14 mouse cellular contexts compared by ENCODE assay signal in genomic region chr4:122857909-122858308, GRCm38 (mm10). TPM values are rescaled to one million over a fixed set of nuclear protein-coding genes. Genes with fewer than 3 reads are reported as not detected.
DNase-seq lines count a peak whose midpoint lies in the region; ATAC-seq and TF ChIP-seq lines count a peak whose summit lies in the region.
"Had no signal": no experiment of that assay in that cellular context is flagged by ENCODE, and none has a peak within 500 bp of the region (broad histone marks: within the 10 kb centered on the region; RNA-seq: fewer than 3 reads in every experiment).

No protein-coding gene starts in this region.

- H3K4me3 ChIP-seq in hindbrain, postnatal 0 days (ENCODE audit: low read length), result no peak overlapping the region
- H3K4me3 ChIP-seq in hindbrain, embryonic 12.5 days, result no peak overlapping the region
- H3K4me3 ChIP-seq in spleen, adult 2 months (ENCODE audit: extremely low read depth, insufficient read depth, insufficient read length), result no peak overlapping the region
- no peak overlapping the region for H3K4me3 ChIP-seq in MEL (ENCODE audit: control insufficient read depth in 1 of 2, insufficient read depth in 1 of 2, low read depth in 2 of 2, low read length in 2 of 2)
- H3K4me3 ChIP-seq: erythroblast, embryonic 14.5 days; liver, embryonic 15.5 days; megakaryocyte, embryonic 14.5 days had no signal

- no peak overlapping the region for H3K9ac ChIP-seq in hindbrain, postnatal 0 days (replicated peaks; ENCODE audit: low read length)
- H3K9ac ChIP-seq in hindbrain, embryonic 12.5 days, result no peak overlapping the region
- no peak overlapping the region for H3K9ac ChIP-seq in MEL (ENCODE audit: control insufficient read depth, low read depth, low read length, poor library complexity, severe bottlenecking)
- H3K9ac ChIP-seq: liver, embryonic 15.5 days had no signal

- TF ChIP-seq RAD21 in MEL (IDR thresholded peaks at IDR 0.05; ENCODE audit: low read depth, low read length), result peak; percentile 44

- no peaks in the 10 kb centered on the region for H3K27me3 ChIP-seq in hindbrain, postnatal 0 days (ENCODE audit: insufficient read depth, low read length)
- H3K27me3 ChIP-seq in hindbrain, embryonic 12.5 days, result no peaks in the 10 kb centered on the region
- H3K27me3 ChIP-seq in spleen, adult 2 months (ENCODE audit: control insufficient read depth, insufficient read depth, low read length), result no peaks in the 10 kb centered on the region
- H3K27me3 ChIP-seq in MEL (ENCODE audit: control insufficient read depth in 1 of 2, insufficient read depth in 2 of 2, low read length in 2 of 2), result no peaks in the 10 kb centered on the region
- H3K27me3 ChIP-seq: liver, embryonic 15.5 days; megakaryocyte, embryonic 14.5 days had no signal

- no peaks in the 10 kb centered on the region for H3K4me1 ChIP-seq in hindbrain, postnatal 0 days (ENCODE audit: insufficient read depth, low read length)
- H3K4me1 ChIP-seq in hindbrain, embryonic 12.5 days, result no peaks in the 10 kb centered on the region
- H3K4me1 ChIP-seq in spleen, adult 2 months (ENCODE audit: control insufficient read depth, insufficient read depth, insufficient read length), result peaks cover 2% of the 10 kb centered on the region; the same call in 1 of the 2 replicates
- no peaks in the 10 kb centered on the region for H3K4me1 ChIP-seq in MEL (ENCODE audit: control insufficient read depth in 1 of 2, insufficient read depth in 2 of 2, low read length in 2 of 2)

- peaks cover 77% of the 10 kb centered on the region for H3K36me3 ChIP-seq in hindbrain, postnatal 0 days (ENCODE audit: insufficient read depth, low read length)
- peaks cover 81% of the 10 kb centered on the region for H3K36me3 ChIP-seq in hindbrain, embryonic 12.5 days
- peaks cover 35% of the 10 kb centered on the region for H3K36me3 ChIP-seq in spleen, adult 2 months (ENCODE audit: control insufficient read depth, insufficient read depth, low read length)
- H3K36me3 ChIP-seq in MEL (ENCODE audit: control insufficient read depth in 1 of 2, insufficient read depth in 2 of 2, low read length in 2 of 2), result peaks cover 0 to 9% of the 10 kb centered on the region in 2 experiments; a peak in 2 of 4 replicates

- peak; percentile 14; the same call in 1 of the 2 replicates for TF ChIP-seq CTCF in hindbrain, postnatal 0 days (IDR thresholded peaks at IDR 0.05; ENCODE audit: low read depth)
- TF ChIP-seq CTCF in spleen, adult 2 months (IDR thresholded peaks at IDR 0.05; ENCODE audit: extremely low read depth, insufficient read depth, insufficient read length, insufficient replicate concordance), result peak; percentile 15; the same call in 1 of the 2 replicates
- peak in 1 of 3 experiments; percentile 45; a peak in 2 of 6 replicates for TF ChIP-seq CTCF in MEL (IDR thresholded peaks at IDR 0.05 in 2 of 3, conservative IDR thresholded peaks at IDR 0.05 in 1 of 3; ENCODE audit: control insufficient read depth in 1 of 3, insufficient read depth in 1 of 3, low read depth in 2 of 3, low read length in 3 of 3, poor library complexity in 1 of 3, severe bottlenecking in 1 of 3)

- H3K27ac ChIP-seq in hindbrain, postnatal 0 days, result no peak overlapping the region
- H3K27ac ChIP-seq in hindbrain, embryonic 12.5 days, result no peak overlapping the region
- no peak overlapping the region for H3K27ac ChIP-seq in spleen, adult 2 months (ENCODE audit: insufficient read depth, low read length)
- no peak overlapping the region for H3K27ac ChIP-seq in MEL (ENCODE audit: control insufficient read depth, low read depth, low read length)
- H3K27ac ChIP-seq: liver, embryonic 15.5 days had no signal

- H3K9me3 ChIP-seq in hindbrain, postnatal 0 days (ENCODE audit: low read length), result no peaks in the 10 kb centered on the region
- H3K9me3 ChIP-seq in hindbrain, embryonic 12.5 days (replicated peaks), result no peaks in the 10 kb centered on the region
- no peaks in the 10 kb centered on the region for H3K9me3 ChIP-seq in MEL (replicated peaks; ENCODE audit: insufficient read depth, low read length)
- H3K9me3 ChIP-seq: liver, embryonic 15.5 days; megakaryocyte, embryonic 14.5 days had no signal

- H3K4me2 ChIP-seq in hindbrain, postnatal 0 days (ENCODE audit: low read depth, low read length), result no peak overlapping the region
- H3K4me2 ChIP-seq in hindbrain, embryonic 12.5 days (replicated peaks), result no peak overlapping the region
- H3K4me2 ChIP-seq: liver, embryonic 15.5 days had no signal

- no peak for TF ChIP-seq EP300 in MEL (IDR thresholded peaks at IDR 0.05; ENCODE audit: low read depth in 1 of 2, low read length in 2 of 2)

- no peak for DNase-seq in hindbrain, postnatal 0 days (ENCODE audit: low spot score)
- no peak for DNase-seq in spleen, adult 2 months (ENCODE audit: low read depth in 1 of 2, low spot score in 2 of 2)
- DNase-seq in spleen, adult 18-20 months, result no peak
- DNase-seq in MEL (ENCODE audit: low read depth, low spot score), result peak; percentile 32
- peak; percentile 36 for DNase-seq in naive thymus-derived CD4-positive, alpha-beta T cell, adult 2 months (ENCODE audit: low read depth)
- no peak for DNase-seq in embryo, embryonic 9.5 days (ENCODE audit: extremely low spot score)
- DNase-seq in ovary, postnatal 14 days (ENCODE audit: low spot score), result no peak
- DNase-seq: adrenal gland, postnatal 25 days; heart, postnatal 4 days; kidney, adult 8-10 months had no signal

- no peaks in the 10 kb centered on the region for H3K79me2 ChIP-seq in MEL (ENCODE audit: control insufficient read depth, insufficient read depth, low read length, poor library complexity)

- TF ChIP-seq POLR2A in spleen, adult 2 months (IDR thresholded peaks at IDR 0.05; ENCODE audit: low read depth, low read length), result no peak
- TF ChIP-seq POLR2A in MEL (IDR thresholded peaks at IDR 0.05; ENCODE audit: control insufficient read depth in 1 of 2, insufficient read depth in 1 of 2, low read depth in 1 of 2, low read length in 2 of 2, poor library complexity in 1 of 2), result no peak

- ATAC-seq in hindbrain, postnatal 0 days, result no peak
- no peak for ATAC-seq in hindbrain, embryonic 12.5 days (ENCODE audit: low FRiP score)

- 42% methylated on average over 2 of the region's 2 CpGs for WGBS in hindbrain, postnatal 0 days
- 59% methylated on average over 2 of the region's 2 CpGs for whole genome bisulfite sequencing in hindbrain, embryonic 12.5 days
- 32% methylated on average over 2 of the region's 2 CpGs for WGBS in spleen, adult 2 months

TF ChIP-seq in MEL, 35 proteins besides CTCF, POLR2A, EP300 and RAD21:
- TF ChIP-seq MEF2A (IDR thresholded peaks at IDR 0.05; ENCODE audit: extremely low read depth, insufficient replicate concordance, low read depth, low read length, poor library complexity, severe bottlenecking) (no peak), MYC (IDR thresholded peaks at IDR 0.05; ENCODE audit: low read depth, low read length) (no peak), ZC3H11A (IDR thresholded peaks at IDR 0.05; ENCODE audit: low read depth, low read length) (peak; percentile 17; the same call in 1 of the 2 replicates), SMC3 (IDR thresholded peaks at IDR 0.05; ENCODE audit: low read depth, low read length) (peak; percentile 32; the same call in 1 of the 2 replicates), GATA1 (IDR thresholded peaks at IDR 0.05; ENCODE audit: low read depth, low read length) (no peak)

RNA-seq across cellular contexts. Expression of gene Ppt1, which starts 21.9 kb away (rescaled TPM):
- 29.0 and 36.4 TPM in 2 replicates for total RNA-seq in hindbrain, postnatal 0 days (2014; rRNA removed)
- polyA plus RNA-seq in hindbrain, postnatal 0 days (2015; fragmentation: Nextera tagmentation; extraction: Ambion mirVana), result 88.5 and 89.7 TPM in 2 replicates
- polyA plus RNA-seq in hindbrain, embryonic 12.5 days (2016; fragmentation: Nextera tagmentation; extraction: Ambion mirVana), result 73.1 and 73.5 TPM in 2 replicates
- 31.6 and 44.3 TPM in 2 replicates for polyA plus RNA-seq in spleen, adult 2 months (2012; rRNA removed)
- total RNA-seq in MEL (2012; rRNA removed), result 12.5 and 13.1 TPM in 2 replicates
- 10 to 100 TPM in 1 of 2 experiments, not detected in 1; 19.9 TPM for polyA plus RNA-seq in MEL (2012; ENCODE audit: insufficient read depth in 1 of 2, insufficient read length in 2 of 2, low read depth in 1 of 2, low replicate concordance in 2 of 2, missing spikeins in 1 of 2)

RNA-seq across cellular contexts. Expression of gene Cap1, which starts 27.9 kb away (rescaled TPM):
- total RNA-seq in hindbrain, postnatal 0 days (2014; rRNA removed), result 133 and 141 TPM in 2 replicates
- polyA plus RNA-seq in hindbrain, postnatal 0 days (2015; fragmentation: Nextera tagmentation; extraction: Ambion mirVana), result 59.9 and 60.1 TPM in 2 replicates
- 55.6 and 70.6 TPM in 2 replicates for polyA plus RNA-seq in hindbrain, embryonic 12.5 days (2016; fragmentation: Nextera tagmentation; extraction: Ambion mirVana)
- polyA plus RNA-seq in spleen, adult 2 months (2012; rRNA removed), result 108 and 116 TPM in 2 replicates
- total RNA-seq in MEL (2012; rRNA removed), result 68.3 and 82.3 TPM in 2 replicates
- 100 to 1,000 TPM in 1 of 2 experiments, not detected in 1; 134 TPM for polyA plus RNA-seq in MEL (2012; ENCODE audit: insufficient read depth in 1 of 2, insufficient read length in 2 of 2, low read depth in 1 of 2, low replicate concordance in 2 of 2, missing spikeins in 1 of 2)

Comparison
In these comparisons a context has a peak if more than half of its experiments do, and no peak if none do; other contexts are left out.
1. DNase-seq: peak in MEL (single experiment) and naive thymus-derived CD4-positive, alpha-beta T cell, adult 2 months (single experiment); none in hindbrain, postnatal 0 days (single experiment), spleen, adult 2 months (0 of 2), spleen, adult 18-20 months (0 of 2), embryo, embryonic 9.5 days (single experiment) and ovary, postnatal 14 days (single experiment).